Mouse (Mus musculus): ENCODE data around the gene Sectm1b.

Sectm1b gene

GRCm38 (mm10) chr11:121082857-121083500 lies 19.6 kb upstream of the Sectm1b start:
- TF ChIP-seq GATA4 (IDR thresholded peaks at IDR 0.05; ENCODE audit: insufficient replicate concordance, low read length): no peak

DNA sequence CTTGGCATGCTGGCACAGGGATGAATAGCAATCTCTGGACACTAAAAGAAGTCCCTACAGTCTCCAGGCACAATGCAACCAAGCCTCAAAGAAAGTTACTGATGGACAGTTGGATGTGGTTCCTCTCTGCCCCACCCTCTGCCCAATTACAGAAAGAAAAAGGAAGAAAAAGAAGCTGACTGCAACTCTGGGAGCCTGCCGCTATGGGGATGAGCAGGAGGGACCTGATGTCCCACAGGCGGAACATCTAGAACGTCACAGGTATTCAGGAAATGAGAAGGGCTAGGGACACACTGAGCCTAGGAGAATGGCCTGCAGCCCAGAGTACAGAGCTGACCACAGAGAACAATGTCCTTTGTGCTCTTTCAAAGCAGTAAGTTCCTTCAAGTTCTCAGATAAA lies 18.9 kb upstream of the Sectm1b start:
- no peak for TF ChIP-seq GATA4 (IDR thresholded peaks at IDR 0.05; ENCODE audit: insufficient replicate concordance, low read length)

- no peak for TF ChIP-seq GATA4 (IDR thresholded peaks at IDR 0.05; ENCODE audit: insufficient replicate concordance, low read length)
Observed at GRCm38 (mm10) chr11:121081120-121081519, 17.8 kb upstream of the Sectm1b start, which contains the start of gene Sectm1a. Gene Sectm1a, minus strand, starts transcription at chr11:121081220.

DNA sequence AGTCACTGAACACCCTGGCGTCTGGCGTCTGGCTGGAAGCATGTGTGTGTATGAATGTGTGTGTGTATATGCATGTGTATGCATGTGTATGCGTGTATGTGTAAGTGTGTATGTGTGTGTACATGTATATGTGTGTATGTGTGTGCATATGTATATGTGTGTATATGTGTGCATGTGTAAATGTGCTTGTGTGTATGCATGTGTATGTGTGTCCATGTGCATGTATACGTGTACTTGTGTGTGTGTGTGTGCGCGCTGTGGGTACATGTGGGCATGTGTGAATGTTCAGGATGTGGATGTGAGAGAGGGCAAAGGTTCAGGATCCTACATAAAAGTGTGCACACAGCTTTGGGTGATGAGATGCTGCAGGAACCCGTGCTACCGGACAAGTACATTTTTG lies 17.0 kb upstream of the Sectm1b start:
- TF ChIP-seq GATA4 (IDR thresholded peaks at IDR 0.05; ENCODE audit: insufficient replicate concordance, low read length): no peak

GRCm38 (mm10) chr11:121075655-121076054 lies 12.3 kb upstream of the Sectm1b start:
- no peak for TF ChIP-seq GATA4 (IDR thresholded peaks at IDR 0.05; ENCODE audit: insufficient replicate concordance, low read length)

GRCm38 (mm10) chr11:121067895-121068294 lies 4.5 kb upstream of the Sectm1b start:
- TF ChIP-seq GATA4 (IDR thresholded peaks at IDR 0.05; ENCODE audit: insufficient replicate concordance, low read length): no peak

GRCm38 (mm10) chr11:121064197-121064596 lies 828 bp upstream of the Sectm1b start:
- no peak for TF ChIP-seq GATA4 (IDR thresholded peaks at IDR 0.05; ENCODE audit: insufficient replicate concordance, low read length)

- TF ChIP-seq GATA4 (IDR thresholded peaks at IDR 0.05; ENCODE audit: insufficient replicate concordance, low read length): no peak
Observed at GRCm38 (mm10) chr11:121061615-121062014, 1.8 kb downstream of the Sectm1b start.

GRCm38 (mm10) chr11:121059471-121059870 lies 3.9 kb downstream of the Sectm1b start:
- TF ChIP-seq GATA4 (IDR thresholded peaks at IDR 0.05; ENCODE audit: insufficient replicate concordance, low read length): no peak

DNA sequence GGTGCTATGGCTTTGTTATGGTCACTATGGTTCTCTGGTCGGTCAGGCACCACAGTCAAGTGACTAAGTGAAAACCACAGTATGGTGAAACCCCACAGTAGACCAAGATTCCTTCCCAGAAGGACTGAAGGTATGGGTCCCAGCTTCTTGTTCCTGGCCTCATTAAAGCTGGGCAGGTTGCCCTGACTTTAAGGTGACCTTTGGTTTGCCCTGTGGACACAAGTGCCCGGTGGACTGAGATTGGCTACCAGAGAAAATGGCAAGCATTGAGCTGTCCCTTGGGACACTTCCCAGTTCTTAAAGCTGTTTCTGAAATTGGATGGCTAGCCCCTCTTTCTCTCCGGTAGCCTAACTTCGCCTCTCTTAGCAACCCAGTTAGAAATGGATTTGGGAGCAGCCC lies 4.4 kb downstream of the Sectm1b start:
- no peak for TF ChIP-seq GATA4 (IDR thresholded peaks at IDR 0.05; ENCODE audit: insufficient replicate concordance, low read length)

DNA sequence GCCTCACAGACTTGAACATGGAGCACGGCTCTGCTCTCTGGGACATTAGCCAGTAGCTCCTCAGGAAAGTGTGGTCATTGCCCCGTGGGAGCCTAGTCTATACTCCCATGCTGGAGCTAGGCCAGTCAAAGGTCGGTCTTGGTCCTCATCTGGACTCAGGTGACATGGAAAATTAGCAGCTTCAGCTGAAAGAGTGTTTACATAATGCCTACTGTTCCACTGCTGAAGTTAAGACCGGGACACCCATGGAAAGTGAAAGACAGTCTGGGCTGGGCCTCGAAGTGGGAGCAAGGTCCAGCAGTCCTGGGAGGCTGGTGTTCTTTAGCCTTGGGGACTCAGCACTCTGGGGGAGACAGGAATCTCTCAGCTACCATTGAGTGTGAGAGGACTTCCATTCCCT lies 5.2 kb downstream of the Sectm1b start:
- no peak for TF ChIP-seq GATA4 (IDR thresholded peaks at IDR 0.05; ENCODE audit: insufficient replicate concordance, low read length)

GRCm38 (mm10) chr11:121056536-121057236 lies 6.7 kb downstream of the Sectm1b start:
- no peak for TF ChIP-seq GATA4 (IDR thresholded peaks at IDR 0.05; ENCODE audit: insufficient replicate concordance, low read length)

- TF ChIP-seq GATA4 (IDR thresholded peaks at IDR 0.05; ENCODE audit: insufficient replicate concordance, low read length): no peak
Observed at GRCm38 (mm10) chr11:121053536-121053935, 9.8 kb downstream of the Sectm1b start.

DNA sequence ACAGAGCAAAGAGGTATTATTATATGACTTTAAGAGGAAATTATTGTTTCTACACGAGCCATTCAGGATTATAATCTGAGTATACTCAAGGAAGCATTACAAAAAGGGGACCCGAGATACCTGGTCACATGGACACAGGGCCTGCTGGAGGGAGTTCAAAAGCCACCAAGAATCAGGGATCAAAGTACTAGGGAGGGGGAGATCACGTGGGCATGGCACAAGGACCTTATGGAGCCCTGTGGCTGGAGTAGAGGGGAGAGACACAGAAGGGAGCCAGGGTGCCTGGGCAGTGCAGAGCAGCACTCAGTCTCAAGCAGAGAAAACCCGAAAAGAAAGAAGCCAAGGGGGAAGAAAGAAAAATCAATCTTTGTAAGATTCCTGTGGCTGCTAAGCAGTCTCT lies 11.0 kb downstream of the Sectm1b start:
- TF ChIP-seq GATA4 (IDR thresholded peaks at IDR 0.05; ENCODE audit: insufficient replicate concordance, low read length): no peak

- no peak for TF ChIP-seq GATA4 (IDR thresholded peaks at IDR 0.05; ENCODE audit: insufficient replicate concordance, low read length)
Observed at GRCm38 (mm10) chr11:121051793-121052192, 11.6 kb downstream of the Sectm1b start.

DNA sequence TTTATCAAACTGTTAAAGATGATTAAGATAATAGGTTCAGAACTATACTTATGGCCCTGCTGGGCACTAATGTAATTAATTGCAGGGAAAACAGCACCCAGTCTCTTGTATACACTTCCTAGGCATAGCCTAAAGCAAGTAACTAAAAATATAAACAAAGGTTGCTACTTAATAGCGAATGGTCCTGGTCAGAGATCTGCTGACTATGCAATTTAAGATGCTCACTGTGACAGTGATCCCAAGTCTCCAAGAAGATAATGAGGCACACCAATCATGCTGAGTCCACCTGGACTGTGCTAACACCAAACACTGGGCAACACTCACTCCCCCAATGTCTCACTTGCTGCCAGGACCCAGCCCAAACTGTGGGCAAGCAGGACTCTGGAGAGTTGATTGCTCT lies 13.5 kb downstream of the Sectm1b start:
- no peak for TF ChIP-seq GATA4 (IDR thresholded peaks at IDR 0.05; ENCODE audit: insufficient replicate concordance, low read length)

All from liver, adult (tissue).